Mouse (Mus musculus): ENCODE measurements around the gene Gm16867. TPM values are rescaled to one million over a fixed set of nuclear protein-coding genes. Genes with fewer than 3 reads are reported as not detected.
"Not testable (repeated sequence)": the region's sequence is repeated elsewhere in the genome, so short reads cannot be mapped to it uniquely, and the experiment has no call there.

Gm16867 gene
- polyA plus RNA-seq, 1 experiment = not detected

- no CpG with 5 or more reads among the region's 7 CpGs for WGBS
- not testable (repeated sequence) for H3K4me1 ChIP-seq (ENCODE audit: control insufficient read depth, insufficient read depth, low read length); H3K27ac ChIP-seq (ENCODE audit: insufficient read depth, low read depth, low read length); H3K4me3 ChIP-seq (ENCODE audit: insufficient read depth, low read depth, low read length)
Measured at GRCm38 (mm10) chr14:69438678-69439214, 64.4 kb downstream of the Gm16867 start.

- not testable (repeated sequence) for H3K4me1 ChIP-seq (ENCODE audit: control insufficient read depth, insufficient read depth, low read length); H3K4me3 ChIP-seq (ENCODE audit: insufficient read depth, low read depth, low read length); H3K27ac ChIP-seq (ENCODE audit: insufficient read depth, low read depth, low read length)
- WGBS = no CpG with 5 or more reads among the region's 7 CpGs
Measured at GRCm38 (mm10) chr14:69421003-69421402, 82.2 kb downstream of the Gm16867 start.

GRCm38 (mm10) chr14:69417545-69417944 lies 85.6 kb downstream of the Gm16867 start:
- not testable (repeated sequence) for H3K4me1 ChIP-seq (ENCODE audit: control insufficient read depth, insufficient read depth, low read length); H3K4me3 ChIP-seq (ENCODE audit: insufficient read depth, low read depth, low read length); H3K27ac ChIP-seq (ENCODE audit: insufficient read depth, low read depth, low read length)
- no CpG with 5 or more reads among the region's 7 CpGs for WGBS

Other genes starting within 250 kb of the Gm16867 start
- gene Synb, start 209.1 kb downstream of the Gm16867 start, polyA plus RNA-seq (2012; ENCODE audit: insufficient read depth, insufficient read length, low replicate concordance, missing spikeins) = not detected in 2 replicates
- gene Gm27179, start 9.2 kb upstream of the Gm16867 start, polyA plus RNA-seq (2012; ENCODE audit: insufficient read depth, insufficient read length, low replicate concordance, missing spikeins) = not detected in 2 replicates
- not detected in 2 replicates for gene Entpd4b, start 52.1 kb upstream of the Gm16867 start, polyA plus RNA-seq (2012; ENCODE audit: insufficient read depth, insufficient read length, low replicate concordance, missing spikeins)